Mouse (Mus musculus): ENCODE measurements at regions not wholly inside any gene's neighbourhood (a gene's known extent, or its start where the extent isn't known, plus 50 kb on each side); places are given as distances from the start of the nearest gene placed in this dataset.

GRCm38 (mm10) chr12:77041141-77041540 lies 79.1 kb upstream of the Max start:
- no peak for TF ChIP-seq CTCF (IDR thresholded peaks at IDR 0.05)
- TF ChIP-seq EP300 (IDR thresholded peaks at IDR 0.05): no peak
